Mouse (Mus musculus): ENCODE measurements around the gene Rhbdl1.

- peak; percentile 50 for TF ChIP-seq POLR2A (IDR thresholded peaks at IDR 0.05; ENCODE audit: control insufficient read depth, extremely low read depth, insufficient read depth, low read length, poor library complexity)
- 0 out of 2 replicates have a peak, but pooled peaks have one; percentile 47 for TF ChIP-seq CTCF (IDR thresholded peaks at IDR 0.05; ENCODE audit: borderline replicate concordance, control insufficient read depth, extremely low read depth, insufficient read depth, low read length, poor library complexity)
These were observed 38.4 kb upstream of the Rhbdl1 start for GRCm38 (mm10) chr17:25875171-25876136.

Measured in thymus, adult 2 months (tissue).